Mouse (Mus musculus): ENCODE measurements around the gene Vmn1r77. TPM values are rescaled to one million over a fixed set of nuclear protein-coding genes. Genes with fewer than 3 reads are reported as not detected.
"Not testable (repeated sequence)": the region's sequence is repeated elsewhere in the genome, so short reads cannot be mapped to it uniquely, and the experiment has no call there.

Gene Vmn1r77
- 0.12 TPM in 1 of 2 replicates, not detected in the other for total RNA-seq (2017)

DNA sequence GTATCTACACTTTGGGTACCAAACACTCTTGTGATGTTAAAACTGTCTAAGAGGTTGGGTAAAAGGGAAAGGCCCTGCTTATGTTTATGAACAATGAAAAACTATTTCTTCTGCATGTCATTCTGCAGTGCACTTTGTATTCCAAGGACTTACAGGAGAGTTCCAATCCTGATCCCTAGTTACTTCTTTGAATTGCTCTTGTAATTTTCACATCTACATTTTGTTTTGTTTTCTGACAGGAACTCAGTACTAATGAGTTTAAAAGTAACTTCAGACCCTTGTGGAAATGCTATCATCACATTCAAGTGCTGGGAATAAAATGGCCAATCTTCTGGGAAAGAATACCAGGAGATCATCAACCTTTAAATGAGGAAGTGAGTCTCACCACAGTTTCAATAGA lies at the start of gene Vmn1r77:
Vmn1r77 (plus strand) TSS at position 301 of the 400 bp plus-strand sequence.
- not testable (repeated sequence) for ATAC-seq (ENCODE audit: extremely low read depth, insufficient number of reproducible peaks, low FRiP score, poor library complexity, severe bottlenecking)

DNA sequence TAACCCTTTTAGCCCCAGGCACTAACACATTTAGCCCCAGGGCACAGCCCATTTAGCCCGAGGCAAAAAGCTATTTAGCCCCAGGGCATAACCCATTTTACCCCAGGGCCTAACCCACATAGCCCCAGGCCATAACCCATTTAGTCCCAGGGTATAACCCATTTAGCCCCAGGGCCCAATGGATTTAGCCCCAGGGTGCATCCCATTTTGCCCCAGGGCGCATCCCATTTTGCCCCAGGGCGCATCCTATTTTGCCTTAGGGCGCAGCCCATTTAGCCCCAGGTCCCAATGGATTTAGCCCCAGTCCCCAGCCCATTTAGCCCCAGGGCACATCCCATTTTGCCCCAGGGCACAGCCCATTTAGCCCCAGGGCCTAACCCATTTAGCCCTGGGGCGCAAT lies 25.1 kb upstream of the Vmn1r77 start:
- not testable (repeated sequence) for ATAC-seq (ENCODE audit: extremely low read depth, insufficient number of reproducible peaks, low FRiP score, poor library complexity, severe bottlenecking)

DNA sequence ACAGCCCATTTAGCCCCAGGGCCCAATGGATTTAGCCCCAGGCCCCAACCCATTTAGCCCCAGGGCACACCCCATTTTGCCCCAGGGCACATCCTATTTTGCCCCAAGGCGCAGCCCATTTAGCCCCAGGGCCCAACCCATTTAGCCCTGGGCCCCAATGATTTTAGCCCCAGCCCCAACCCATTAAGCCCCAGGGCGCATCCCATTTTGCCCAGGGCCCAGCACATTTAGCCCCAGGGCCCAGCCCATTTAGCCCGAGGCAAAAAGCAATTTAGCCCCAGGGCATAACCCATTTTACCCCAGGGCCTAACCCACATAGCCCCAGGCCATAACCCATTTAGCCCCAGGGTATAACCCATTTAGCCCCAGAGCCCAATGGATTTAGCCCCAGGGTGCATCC lies 24.2 kb upstream of the Vmn1r77 start:
- not testable (repeated sequence) for ATAC-seq (ENCODE audit: extremely low read depth, insufficient number of reproducible peaks, low FRiP score, poor library complexity, severe bottlenecking)

DNA sequence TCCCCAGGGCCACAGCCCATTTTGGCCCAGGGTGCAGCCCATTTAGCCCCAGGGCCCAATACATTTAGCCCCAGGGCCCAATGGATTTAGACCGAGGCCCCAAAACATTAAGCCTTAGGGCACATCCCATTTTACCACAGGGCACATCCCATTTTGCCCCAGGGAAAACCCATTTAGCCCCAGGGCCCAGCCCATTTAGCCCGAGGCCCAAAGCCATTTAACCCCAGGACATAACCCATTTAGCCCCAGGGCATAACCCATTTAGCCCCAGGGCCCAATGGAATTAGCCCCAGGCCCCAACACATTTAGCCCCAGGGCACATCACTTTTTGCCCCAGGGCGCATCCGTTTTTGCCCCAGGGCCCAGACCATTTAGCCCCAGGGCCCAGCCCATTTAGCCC lies 23.4 kb upstream of the Vmn1r77 start:
- no peak for ATAC-seq (ENCODE audit: extremely low read depth, insufficient number of reproducible peaks, low FRiP score, poor library complexity, severe bottlenecking)

DNA sequence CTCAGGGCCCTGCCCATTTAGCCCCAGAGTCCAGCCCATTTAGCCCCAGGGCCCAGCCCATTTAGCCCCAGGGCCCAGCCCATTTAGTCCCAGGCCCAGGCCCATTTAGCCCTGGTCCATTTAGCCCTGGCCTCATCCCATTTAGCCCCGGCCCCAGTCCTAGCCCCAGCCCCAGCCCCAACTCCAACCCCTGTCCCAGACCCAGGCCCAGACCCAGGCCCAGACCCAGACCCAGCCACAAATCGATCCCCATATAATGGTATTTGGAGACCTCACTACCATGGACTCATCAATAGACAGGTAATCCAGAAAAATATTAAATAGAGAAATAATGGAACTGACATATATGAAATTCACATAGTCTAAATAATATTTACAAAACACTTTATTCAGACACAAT lies 18.7 kb upstream of the Vmn1r77 start:
- ATAC-seq (ENCODE audit: extremely low read depth, insufficient number of reproducible peaks, low FRiP score, poor library complexity, severe bottlenecking), result not testable (repeated sequence)

DNA sequence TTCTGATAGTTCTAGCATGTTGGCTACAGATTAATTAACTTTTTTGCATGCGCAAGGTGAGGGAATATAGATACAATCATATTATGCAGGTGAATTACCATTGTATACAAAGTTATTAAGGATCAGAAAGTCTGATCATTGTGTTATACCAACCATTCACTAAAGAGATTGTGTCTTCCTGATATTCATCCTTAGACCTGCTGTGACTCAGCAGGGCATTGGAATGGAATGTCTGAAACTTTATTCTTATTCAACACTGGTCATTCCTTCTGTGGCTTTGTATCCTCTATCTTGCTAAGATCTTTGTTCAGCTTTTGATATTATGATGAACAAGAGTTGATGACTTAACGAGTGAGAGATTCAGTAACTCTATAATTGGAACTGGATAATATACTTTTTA lies 4.1 kb downstream of the Vmn1r77 start:
- no peak for ATAC-seq (ENCODE audit: extremely low read depth, insufficient number of reproducible peaks, low FRiP score, poor library complexity, severe bottlenecking)

Other genes starting within 250 kb of the Vmn1r77 start
- 0.12 TPM in 1 of 2 replicates, not detected in the other for gene Vmn1r74, start 202.8 kb upstream of the Vmn1r77 start, total RNA-seq (2017)
- gene Vmn1r75, start 162.1 kb upstream of the Vmn1r77 start, total RNA-seq (2017), result not detected in 2 replicates
- gene Vmn1r76, start 98.5 kb upstream of the Vmn1r77 start, total RNA-seq (2017), result 0.12 and 0.25 TPM in 2 replicates
- not detected in 2 replicates for gene Vmn1r78, start 113.5 kb downstream of the Vmn1r77 start, total RNA-seq (2017)
- not detected in 2 replicates for gene Vmn1r79, start 134.5 kb downstream of the Vmn1r77 start, total RNA-seq (2017)
- gene Vmn1r80, start 152.5 kb downstream of the Vmn1r77 start, total RNA-seq (2017), result not detected in 2 replicates
- 0.93 TPM in 1 of 2 replicates, not detected in the other for gene Vmn1r81, start 231.5 kb downstream of the Vmn1r77 start, total RNA-seq (2017)

Measured in neutrophil, adult 5-6 weeks (primary cell).